Mouse (Mus musculus) testis, adult 2 months (tissue): Measurements from ENCODE around the gene Olfr1394.

ENCODE experiments used
- CTCF ChIP-seq: fragments of 200-500 bp; IDR thresholded peaks from 2 replicates; pipeline ENCODE4 v1.5.1; 2012; ENCODE audit warnings: low read depth, mild to moderate bottlenecking, inconsistent platforms, low read length, moderate library complexity; ENCODE audit not compliant: control insufficient read depth, insufficient read depth, insufficient replicate concordance
- POLR2A ChIP-seq: fragments of 200-500 bp; IDR thresholded peaks from 2 replicates; pipeline ENCODE4 v1.6.1; 2012; ENCODE audit warnings: low read depth, mild to moderate bottlenecking, inconsistent platforms, low read length, moderate library complexity; ENCODE audit not compliant: control insufficient read depth

DNA sequence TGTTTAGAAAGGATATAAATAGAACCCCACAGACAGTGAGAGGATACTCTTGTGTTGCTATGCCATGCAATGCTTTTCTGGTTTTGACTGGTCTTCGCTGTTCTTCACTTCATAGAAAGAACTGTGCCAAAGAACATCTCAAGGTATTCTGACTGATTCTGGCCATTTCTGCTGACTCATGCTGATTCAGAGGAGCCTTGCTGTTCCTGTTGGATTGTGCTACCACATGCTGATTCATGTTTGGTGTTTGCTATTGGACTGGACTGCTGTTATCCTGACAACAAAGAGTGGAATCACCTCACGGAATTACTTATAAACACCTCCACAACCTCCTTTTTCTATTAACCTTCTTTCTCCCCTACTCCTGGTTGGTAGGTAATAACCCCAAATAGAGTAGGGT is 30.0 kb upstream of the Olfr1394 start:
- TF ChIP-seq CTCF, result no peak
- TF ChIP-seq POLR2A, result no peak
